In genomic region chr11:54806891-54807290, GRCm38 (mm10) we compare ENCODE assay signal across 8 mouse cellular contexts.
"Had no signal": no experiment of that assay in that cellular context is flagged by ENCODE, and none has a peak within 500 bp of the region (broad histone marks: within the 10 kb centered on the region; RNA-seq: fewer than 3 reads in every experiment).

No protein-coding gene starts in this region.

- H3K27ac ChIP-seq: limb, embryonic 13.5 days; liver, embryonic 14.5 days; midbrain, embryonic 15.5 days; neural tube, embryonic 12.5 days had no signal

- H3K4me1 ChIP-seq: limb, embryonic 13.5 days; midbrain, embryonic 15.5 days had no signal

- H3K4me3 ChIP-seq: limb, embryonic 13.5 days; midbrain, embryonic 15.5 days; neural tube, embryonic 12.5 days had no signal

- H3K36me3 ChIP-seq: limb, embryonic 13.5 days; midbrain, embryonic 15.5 days; neural tube, embryonic 12.5 days had no signal

- H3K9me3 ChIP-seq: limb, embryonic 13.5 days; midbrain, embryonic 15.5 days; neural tube, embryonic 12.5 days had no signal

- DNase-seq: kidney, adult 8-10 months; left cerebral cortex, postnatal 4 days; thymus, adult 18-20 months; thymus, postnatal 14 days had no signal

- H3K27me3 ChIP-seq: limb, embryonic 13.5 days; midbrain, embryonic 15.5 days; neural tube, embryonic 12.5 days had no signal
